ENCODE assay signal across 13 mouse cellular contexts in genomic region chr1:159286833-159287232, GRCm38 (mm10). TPM values are rescaled to one million over a fixed set of nuclear protein-coding genes. Genes with fewer than 3 reads are reported as not detected.
DNase-seq lines count a peak whose midpoint lies in the region; ATAC-seq and TF ChIP-seq lines count a peak whose summit lies in the region.
"Had no signal": no experiment of that assay in that cellular context is flagged by ENCODE, and none has a peak within 500 bp of the region (broad histone marks: within the 10 kb centered on the region; RNA-seq: fewer than 3 reads in every experiment).

No protein-coding gene starts in this region.

- H3K9ac ChIP-seq in kidney, postnatal 0 days (ENCODE audit: low read depth, low read length): no peak overlapping the region
- H3K9ac ChIP-seq: embryonic facial prominence, embryonic 13.5 days; heart, embryonic 15.5 days had no signal

- no peak overlapping the region for H3K4me2 ChIP-seq in kidney, postnatal 0 days (ENCODE audit: low read length)
- H3K4me2 ChIP-seq: embryonic facial prominence, embryonic 13.5 days; heart, embryonic 15.5 days had no signal

- H3K4me1 ChIP-seq in kidney, postnatal 0 days (replicated peaks; ENCODE audit: insufficient read depth, low read length): no peaks in the 10 kb centered on the region
- H3K4me1 ChIP-seq: embryonic facial prominence, embryonic 13.5 days; heart, embryonic 15.5 days had no signal

- no peak overlapping the region for H3K4me3 ChIP-seq in kidney, postnatal 0 days (replicated peaks; ENCODE audit: low read depth, low read length)
- H3K4me3 ChIP-seq: embryonic facial prominence, embryonic 13.5 days; heart, embryonic 15.5 days had no signal

- TF ChIP-seq CTCF in kidney, postnatal 0 days (IDR thresholded peaks at IDR 0.05; ENCODE audit: low read depth): peak; percentile 54

- no peaks in the 10 kb centered on the region for H3K27me3 ChIP-seq in kidney, postnatal 0 days (ENCODE audit: insufficient read depth, low read length)
- H3K27me3 ChIP-seq: embryonic facial prominence, embryonic 13.5 days; heart, embryonic 15.5 days had no signal

- H3K9me3 ChIP-seq in kidney, postnatal 0 days (replicated peaks; ENCODE audit: low read length): no peaks in the 10 kb centered on the region
- H3K9me3 ChIP-seq: embryonic facial prominence, embryonic 13.5 days; heart, embryonic 15.5 days had no signal

- H3K27ac ChIP-seq in kidney, postnatal 0 days: no peak overlapping the region
- H3K27ac ChIP-seq: embryonic facial prominence, embryonic 13.5 days; heart, embryonic 15.5 days; macrophage had no signal

- WGBS in kidney, postnatal 0 days: 80% methylated on average over 1 of the region's 1 CpGs

- peak; percentile 38 for DNase-seq in CD4-positive, CD25-positive, alpha-beta regulatory T cell, adult 2 months (ENCODE audit: low read depth, low spot score)
- no peak for DNase-seq in kidney, postnatal 0 days (ENCODE audit: low spot score)
- no peak for DNase-seq in kidney, postnatal 10 days
- peak; percentile 6 for DNase-seq in thymus, postnatal 0 days (ENCODE audit: low spot score)
- DNase-seq in thymus, postnatal 36 days: no peak
- DNase-seq in retina, postnatal 1 day: peak; percentile 18
- DNase-seq in testis, postnatal 14 days (ENCODE audit: low spot score): no peak
- DNase-seq: kidney, adult 11 months had no signal

- H3K36me3 ChIP-seq in kidney, postnatal 0 days (ENCODE audit: insufficient read depth, low read length): 0 out of 2 replicates have a peak, but pooled peaks cover 6% of the 10 kb centered on the region

- ATAC-seq in CD4-positive, CD25-positive, alpha-beta regulatory T cell, adult 4 months: no peak
- ATAC-seq in kidney, postnatal 0 days (replicated peaks; ENCODE audit: low FRiP score, low read depth): no peak
- ATAC-seq: activated CD4-positive, CD25-positive, alpha-beta regulatory T cell, adult 4 months had no signal

RNA-seq across cellular contexts. Expression of gene Cop1, which starts 54.7 kb away (rescaled TPM):
- 10 to 100 TPM; 16.2 to 18.0 TPM for polyA plus RNA-seq in CD4-positive, CD25-positive, alpha-beta regulatory T cell, adult 4 months (2017; shearing (Covaris generic))
- polyA plus RNA-seq in kidney, postnatal 0 days (2015; fragmentation: Nextera tagmentation; extraction: Ambion mirVana): 50.9 and 70.9 TPM in 2 replicates
- polyA plus RNA-seq in thymus, postnatal 0 days (2015; fragmentation: Nextera tagmentation; extraction: Ambion mirVana): 59.7 and 66.4 TPM in 2 replicates

Comparison
In these comparisons a context has a peak if more than half of its experiments do, and no peak if none do; other contexts are left out.
1. DNase-seq: peak in CD4-positive, CD25-positive, alpha-beta regulatory T cell, adult 2 months (single experiment), thymus, postnatal 0 days (single experiment) and retina, postnatal 1 day (single experiment); none in kidney, postnatal 0 days (single experiment), kidney, postnatal 10 days (single experiment), thymus, postnatal 36 days (0 of 2) and testis, postnatal 14 days (single experiment).